Mouse (Mus musculus): ENCODE results near the gene Vmn1r72.
"Not testable (repeated sequence)": the region's sequence is repeated elsewhere in the genome, so short reads cannot be mapped to it uniquely, and the experiment has no call there.

The Vmn1r72 gene

DNA sequence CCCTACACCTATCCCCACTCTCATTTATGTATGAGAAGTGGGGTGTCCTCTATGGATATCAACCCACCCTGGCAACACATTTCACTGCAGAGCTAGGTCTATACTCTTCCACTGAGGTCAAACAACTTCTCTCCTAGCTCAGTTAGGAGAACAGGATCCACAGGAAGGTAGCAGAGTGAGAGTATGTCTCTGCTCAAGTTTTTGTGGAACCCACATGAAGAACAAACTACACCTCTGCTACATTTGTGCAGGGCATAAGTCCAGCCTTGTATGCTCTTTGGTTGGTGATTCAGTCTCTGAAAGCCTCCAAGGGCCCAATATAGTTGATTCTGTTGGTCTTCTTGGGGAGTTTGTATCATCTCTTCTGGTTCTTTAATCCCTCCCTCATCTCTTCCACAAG is at the start of gene Vmn1r72:
TSS of gene Vmn1r72 (minus strand) at position 101 of the 400 bp plus-strand sequence.
- DNase-seq (ENCODE audit: low read depth, low spot score) = not testable (repeated sequence)

DNA sequence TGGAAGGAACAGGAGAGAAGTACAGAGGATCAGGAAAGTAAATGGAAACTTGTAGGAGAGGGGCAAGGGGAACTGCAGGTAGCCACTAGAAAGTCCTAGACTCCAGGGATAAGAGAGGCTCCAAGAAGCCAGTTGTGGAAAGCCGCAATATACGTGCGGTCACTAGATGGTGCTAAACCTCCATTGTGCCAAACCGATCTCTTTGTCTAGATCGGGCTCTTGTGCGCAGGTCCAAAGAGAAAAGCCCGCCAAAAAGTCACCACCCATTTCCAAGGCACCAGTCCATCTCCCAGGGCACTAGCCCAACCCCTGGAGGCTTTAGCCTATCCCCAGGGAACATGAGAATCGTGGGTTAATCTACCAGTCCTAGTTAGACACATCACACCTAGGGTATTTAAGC is 62.9 kb downstream of the Vmn1r72 start:
- peak; percentile 55 for DNase-seq (ENCODE audit: low read depth, low spot score)

Measured in forelimb bud, embryonic 11.5 days (tissue).